14 mouse cellular contexts compared by ENCODE assay signal in genomic region chr1:64412481-64413180, GRCm38 (mm10).
DNase-seq lines count a peak whose midpoint lies in the region; ATAC-seq and TF ChIP-seq lines count a peak whose summit lies in the region.
"Had no signal": no experiment of that assay in that cellular context is flagged by ENCODE, and none has a peak within 500 bp of the region (broad histone marks: within the 10 kb centered on the region; RNA-seq: fewer than 3 reads in every experiment).

No protein-coding gene starts in this region.

- H3K27ac ChIP-seq in heart, embryonic 10.5 days, result no peak overlapping the region
- H3K27ac ChIP-seq in midbrain, postnatal 0 days (ENCODE audit: low read depth, low read length), result no peak overlapping the region
- no peak overlapping the region for H3K27ac ChIP-seq in midbrain, embryonic 15.5 days
- no peak overlapping the region for H3K27ac ChIP-seq in kidney, embryonic 14.5 days (ENCODE audit: low read depth, low read length)
- H3K27ac ChIP-seq in thymus, adult 2 months (ENCODE audit: control insufficient read depth, insufficient read depth, low read length), result no peak overlapping the region
- H3K27ac ChIP-seq: limb, embryonic 15.5 days had no signal

- no peak overlapping the region for H3K4me3 ChIP-seq in heart, embryonic 10.5 days
- H3K4me3 ChIP-seq in midbrain, postnatal 0 days (ENCODE audit: low read depth, low read length), result no peak overlapping the region
- no peak overlapping the region for H3K4me3 ChIP-seq in midbrain, embryonic 15.5 days
- H3K4me3 ChIP-seq in kidney, embryonic 14.5 days (ENCODE audit: low read length), result no peak overlapping the region
- H3K4me3 ChIP-seq in thymus, adult 2 months (ENCODE audit: control insufficient read depth, insufficient read depth, low read length), result no peak overlapping the region
- H3K4me3 ChIP-seq: limb, embryonic 15.5 days had no signal

- no peaks in the 10 kb centered on the region for H3K9me3 ChIP-seq in heart, embryonic 10.5 days
- no peaks in the 10 kb centered on the region for H3K9me3 ChIP-seq in midbrain, postnatal 0 days (ENCODE audit: low read length)
- H3K9me3 ChIP-seq in midbrain, embryonic 15.5 days, result no peaks in the 10 kb centered on the region
- no peaks in the 10 kb centered on the region for H3K9me3 ChIP-seq in kidney, embryonic 14.5 days (ENCODE audit: control insufficient read depth, low read length)
- H3K9me3 ChIP-seq: G1E; limb, embryonic 15.5 days had no signal

- no peak overlapping the region for H3K4me2 ChIP-seq in midbrain, postnatal 0 days (ENCODE audit: low read depth, low read length, poor library complexity, severe bottlenecking)
- H3K4me2 ChIP-seq in midbrain, embryonic 15.5 days, result no peak overlapping the region
- no peak overlapping the region for H3K4me2 ChIP-seq in kidney, embryonic 14.5 days (replicated peaks; ENCODE audit: low read depth, low read length)
- H3K4me2 ChIP-seq: limb, embryonic 15.5 days had no signal

- WGBS in heart, embryonic 10.5 days, result 82% methylated on average over 10 of the region's 10 CpGs
- WGBS in midbrain, postnatal 0 days, result 68% methylated on average over 10 of the region's 10 CpGs
- 75% methylated on average over 10 of the region's 10 CpGs for WGBS in midbrain, embryonic 15.5 days
- 67% methylated on average over 10 of the region's 10 CpGs for WGBS in kidney, embryonic 14.5 days
- 93% methylated on average over 10 of the region's 10 CpGs for WGBS in thymus, adult 2 months

- peak; percentile 18 for DNase-seq in heart, adult 8-10 months (ENCODE audit: low spot score)
- DNase-seq in heart, embryonic 10.5 days (ENCODE audit: low spot score), result no peak
- DNase-seq in midbrain, postnatal 0 days (ENCODE audit: low spot score), result peak; percentile 53
- peak; percentile 73 to 75 for DNase-seq in cerebellum, postnatal 10 days
- DNase-seq in thymus, adult 2 months, result no peak
- DNase-seq: adrenal gland, adult 8-10 months; kidney, adult 11 months; kidney, postnatal 14 days; lung, adult 2 months had no signal

- TF ChIP-seq CTCF in midbrain, postnatal 0 days (IDR thresholded peaks at IDR 0.05), result no peak
- no peak for TF ChIP-seq CTCF in thymus, adult 2 months (IDR thresholded peaks at IDR 0.05; ENCODE audit: borderline replicate concordance, control insufficient read depth, extremely low read depth, insufficient read depth, low read length, poor library complexity)

- TF ChIP-seq POLR2A in thymus, adult 2 months (IDR thresholded peaks at IDR 0.05; ENCODE audit: control insufficient read depth, extremely low read depth, insufficient read depth, low read length, poor library complexity), result no peak

- no peak overlapping the region for H3K9ac ChIP-seq in midbrain, postnatal 0 days (replicated peaks; ENCODE audit: low read length, poor library complexity, severe bottlenecking)
- H3K9ac ChIP-seq in midbrain, embryonic 15.5 days, result no peak overlapping the region
- H3K9ac ChIP-seq in kidney, embryonic 14.5 days (ENCODE audit: low read depth, low read length), result no peak overlapping the region
- H3K9ac ChIP-seq: limb, embryonic 15.5 days had no signal

- H3K27me3 ChIP-seq in heart, embryonic 10.5 days (ENCODE audit: insufficient read depth, poor library complexity, severe bottlenecking), result no peaks in the 10 kb centered on the region
- no peaks in the 10 kb centered on the region for H3K27me3 ChIP-seq in midbrain, postnatal 0 days (ENCODE audit: insufficient read depth, low read length)
- H3K27me3 ChIP-seq in midbrain, embryonic 15.5 days (replicated peaks), result no peaks in the 10 kb centered on the region
- no peaks in the 10 kb centered on the region for H3K27me3 ChIP-seq in kidney, embryonic 14.5 days (ENCODE audit: control insufficient read depth, insufficient read depth, low read length)
- no peaks in the 10 kb centered on the region for H3K27me3 ChIP-seq in thymus, adult 2 months (ENCODE audit: control insufficient read depth, insufficient read depth, low read length)
- H3K27me3 ChIP-seq: limb, embryonic 15.5 days had no signal

- no peak for ATAC-seq in midbrain, postnatal 0 days (ENCODE audit: low FRiP score)
- ATAC-seq in midbrain, embryonic 15.5 days (replicated peaks), result no peak
- no peak for ATAC-seq in kidney, embryonic 14.5 days (ENCODE audit: low FRiP score, low TSS enrichment)
- ATAC-seq: midbrain, embryonic 16.5 days had no signal

- H3K36me3 ChIP-seq in heart, embryonic 10.5 days, result no peaks in the 10 kb centered on the region
- H3K36me3 ChIP-seq in midbrain, postnatal 0 days (ENCODE audit: insufficient read depth, low read length), result no peaks in the 10 kb centered on the region
- H3K36me3 ChIP-seq in midbrain, embryonic 15.5 days (replicated peaks), result no peaks in the 10 kb centered on the region
- H3K36me3 ChIP-seq in kidney, embryonic 14.5 days (ENCODE audit: control insufficient read depth, insufficient read depth, low read length), result no peaks in the 10 kb centered on the region
- no peaks in the 10 kb centered on the region for H3K36me3 ChIP-seq in thymus, adult 2 months (ENCODE audit: control insufficient read depth, insufficient read depth, low read length)
- H3K36me3 ChIP-seq: G1E; limb, embryonic 15.5 days had no signal

- H3K4me1 ChIP-seq in heart, embryonic 10.5 days, result no peaks in the 10 kb centered on the region
- H3K4me1 ChIP-seq in midbrain, postnatal 0 days (ENCODE audit: insufficient read depth, low read length), result no peaks in the 10 kb centered on the region
- H3K4me1 ChIP-seq in midbrain, embryonic 15.5 days, result peaks cover 10% of the 10 kb centered on the region; the same call in 1 of the 2 replicates
- H3K4me1 ChIP-seq in kidney, embryonic 14.5 days (ENCODE audit: control insufficient read depth, insufficient read depth, low read length), result peaks cover 4% of the 10 kb centered on the region; the same call in 1 of the 2 replicates
- H3K4me1 ChIP-seq in thymus, adult 2 months (replicated peaks; ENCODE audit: control insufficient read depth, insufficient read depth, low read length), result no peaks in the 10 kb centered on the region

Comparison
In these comparisons a context has a peak if more than half of its experiments do, and no peak if none do; other contexts are left out.
1. DNase-seq: peak in heart, adult 8-10 months (single experiment), midbrain, postnatal 0 days (single experiment) and cerebellum, postnatal 10 days (2 of 2); none in heart, embryonic 10.5 days (single experiment) and thymus, adult 2 months (single experiment).